Mouse (Mus musculus) retina, postnatal 1 day (tissue): Measurements from ENCODE around the gene AI661453.

Experiments used
- DNase-seq: peaks from one replicate; pipeline ENCODE4 v3.0.0-alpha.2; 2012

AI661453 gene

GRCm38 (mm10) chr17:47504228-47504627 lies 67.8 kb downstream of the AI661453 start:
- no peak for DNase-seq

DNA sequence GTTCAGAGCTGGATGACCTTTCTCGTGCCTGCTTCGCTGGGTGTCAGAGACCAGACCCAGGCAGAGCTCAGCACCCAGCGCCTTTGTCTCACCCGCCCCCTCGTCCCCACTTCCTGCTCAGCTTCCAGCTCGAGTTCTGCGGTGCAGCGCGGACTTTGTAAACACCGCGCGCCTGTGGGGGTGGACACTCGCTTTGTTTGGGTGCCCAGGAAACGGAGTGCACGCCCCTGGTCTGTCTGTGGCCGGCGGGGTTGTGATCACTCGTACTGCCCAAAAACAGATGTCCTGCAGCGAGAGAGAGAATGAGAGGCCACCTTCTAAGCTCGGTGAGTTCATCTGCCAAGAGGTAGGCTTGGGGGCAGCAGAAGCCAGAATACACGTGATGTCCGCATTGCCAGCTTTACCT lies 68.5 kb downstream of the AI661453 start, which contains the start of gene Ccnd3:
TSS of gene Ccnd3 (plus strand) at position 111 of the 406 bp plus-strand sequence.
- peak; percentile 61 for DNase-seq

GRCm38 (mm10) chr17:47505566-47505965 lies 69.2 kb downstream of the AI661453 start:
- DNase-seq: no peak

GRCm38 (mm10) chr17:47506042-47506441 lies 69.6 kb downstream of the AI661453 start:
- DNase-seq: no peak

- DNase-seq: no peak
Observed at GRCm38 (mm10) chr17:47506697-47507096, 70.3 kb downstream of the AI661453 start.

GRCm38 (mm10) chr17:47507523-47507922 lies 71.1 kb downstream of the AI661453 start:
- DNase-seq: no peak

DNA sequence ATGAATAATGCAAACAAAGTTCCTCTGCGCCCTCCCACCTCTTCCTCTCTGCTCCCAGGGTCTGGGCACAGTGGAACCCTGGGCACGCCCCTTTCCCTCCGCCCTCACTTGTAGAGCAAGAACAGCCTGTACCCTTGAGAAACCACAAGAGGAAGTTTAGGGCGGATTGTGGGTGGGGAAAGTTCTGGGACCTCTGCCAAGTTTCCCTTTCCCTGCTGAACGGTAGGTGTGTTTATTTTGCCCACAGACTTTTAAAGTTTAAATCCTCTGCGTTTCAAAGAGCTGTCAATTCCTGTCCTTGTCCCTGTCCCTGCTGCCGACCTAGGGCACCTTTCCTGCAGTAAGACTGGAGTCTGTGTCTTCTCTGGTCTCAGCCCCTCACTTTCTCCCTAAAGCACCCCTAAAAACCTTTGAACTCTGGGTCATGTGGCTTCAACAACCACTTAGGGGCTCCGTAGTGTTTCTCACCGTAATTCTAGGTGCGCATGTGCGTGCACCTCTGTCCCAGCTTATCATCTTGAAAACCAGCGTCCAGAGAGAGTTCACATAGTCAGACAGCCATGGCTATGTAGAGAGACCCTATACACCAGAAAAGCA lies 71.7 kb downstream of the AI661453 start:
- DNase-seq: no peak

DNA sequence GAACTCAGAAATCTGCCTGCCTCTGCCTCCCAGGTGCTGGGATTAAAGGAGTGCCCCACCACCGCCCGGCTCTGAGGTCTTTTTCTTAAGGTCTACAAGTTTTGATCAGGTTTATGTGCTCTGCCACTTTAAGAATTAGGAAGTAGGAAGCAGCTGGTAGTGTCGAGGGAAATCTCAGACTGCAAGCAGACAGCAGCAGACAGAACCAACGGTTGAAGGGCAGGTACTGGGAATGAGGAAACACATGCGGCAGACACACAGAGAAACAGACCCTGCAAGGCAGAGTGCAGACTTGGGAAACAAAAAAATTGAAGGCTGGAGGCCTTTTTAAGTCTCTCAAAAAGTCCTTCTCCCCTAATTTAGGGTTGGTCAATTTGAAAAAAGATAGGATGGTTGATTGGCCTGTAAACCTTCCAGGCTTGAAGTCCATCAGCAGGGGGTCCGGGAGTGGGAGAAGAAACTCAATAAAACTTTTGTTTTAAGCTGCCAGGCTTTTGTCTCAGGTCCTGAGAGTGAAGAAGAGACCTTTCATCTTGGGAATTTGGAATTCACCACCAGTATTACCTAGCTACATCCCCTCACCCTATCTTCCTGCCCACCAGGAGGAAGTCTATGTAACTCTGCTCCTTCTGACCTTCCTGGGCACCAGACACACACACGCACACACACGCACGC lies 72.8 kb downstream of the AI661453 start:
- no peak for DNase-seq

DNA sequence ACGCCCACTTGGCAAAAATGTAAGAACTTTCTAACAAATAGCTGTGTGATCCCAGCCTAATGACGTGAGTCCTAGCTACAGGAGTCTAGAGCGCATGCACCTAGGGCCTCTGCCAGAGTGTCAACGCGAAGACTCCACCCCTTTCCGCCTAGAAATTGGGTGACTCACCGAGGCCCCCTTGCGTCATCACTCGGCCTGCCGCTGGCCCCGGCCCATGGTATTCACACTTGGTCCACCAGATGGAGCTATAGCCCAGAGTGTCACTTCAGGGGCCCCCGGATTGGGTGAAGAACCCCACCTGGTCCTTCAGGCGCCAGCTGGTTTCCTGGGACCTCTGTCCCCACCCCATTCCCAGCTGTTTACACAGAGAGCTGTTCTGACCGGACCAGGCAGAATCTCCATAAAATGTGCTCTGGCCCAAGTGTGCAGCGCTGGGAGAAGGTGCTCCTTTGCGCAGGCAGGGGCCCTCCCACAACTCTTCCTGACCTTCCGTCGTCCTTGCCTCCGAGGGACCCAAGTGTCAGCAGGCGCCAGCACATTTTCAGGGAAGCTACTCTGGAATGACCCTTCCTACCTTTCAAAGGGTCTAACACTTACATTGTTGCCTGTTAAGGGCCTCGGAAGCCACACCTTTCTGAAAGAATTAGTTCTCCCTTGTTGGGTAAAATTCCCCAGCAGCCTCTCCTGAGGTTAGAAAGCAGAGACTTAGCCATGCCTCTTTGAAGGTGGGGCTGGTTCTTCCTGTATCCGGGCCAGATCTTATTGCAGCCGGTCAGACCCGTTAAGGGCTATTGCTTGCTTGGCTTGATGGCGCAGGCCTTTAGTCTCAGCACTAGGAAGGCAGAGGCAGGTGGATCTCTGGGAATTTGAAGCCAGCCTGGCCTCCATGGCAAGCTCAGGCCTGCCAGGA lies 75.0 kb downstream of the AI661453 start:
- DNase-seq: peak; percentile 96

DNA sequence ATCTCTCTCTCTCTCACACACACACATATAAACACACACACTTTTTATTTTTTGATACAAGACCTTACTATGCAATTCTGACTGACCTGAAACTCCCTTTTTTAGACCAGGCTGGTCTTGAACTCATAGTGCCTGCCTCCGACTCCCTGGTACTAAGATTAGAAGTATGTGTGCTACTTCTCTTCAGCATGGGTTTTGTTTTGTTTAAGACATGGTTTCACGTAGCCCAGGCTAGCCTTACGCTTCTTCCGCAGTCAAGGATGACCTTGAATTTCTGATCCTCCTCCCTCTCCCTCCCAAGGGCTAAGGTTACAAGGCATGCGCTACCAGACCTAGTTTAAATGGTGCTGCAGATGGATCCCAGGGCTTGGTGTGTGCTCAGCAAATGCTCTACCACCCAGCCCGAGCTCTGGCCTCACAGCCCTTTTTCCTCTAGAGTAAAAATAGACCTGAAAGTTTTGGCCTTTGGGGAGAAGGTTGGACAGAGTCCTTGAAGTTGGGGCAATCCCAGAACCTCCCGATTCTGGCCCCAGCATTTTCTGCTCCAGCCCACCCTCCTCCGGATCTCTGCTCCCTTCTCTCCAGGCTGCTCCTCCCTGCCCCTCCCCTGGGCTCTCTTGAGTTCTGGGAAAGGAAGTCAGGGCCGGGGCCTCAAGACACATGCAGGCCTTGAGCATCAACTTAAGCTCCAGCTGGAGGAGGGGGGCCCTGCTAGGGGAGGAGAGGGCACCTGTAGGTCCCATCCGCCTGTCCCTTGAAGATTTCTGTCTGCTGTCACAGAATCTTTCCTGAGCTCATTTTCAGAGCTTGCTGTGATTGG lies 76.8 kb downstream of the AI661453 start:
- no peak for DNase-seq

- no peak for DNase-seq
Observed at GRCm38 (mm10) chr17:47515180-47515844, 78.9 kb downstream of the AI661453 start.

- no peak for DNase-seq
Observed at GRCm38 (mm10) chr17:47516232-47516631, 79.8 kb downstream of the AI661453 start.

DNA sequence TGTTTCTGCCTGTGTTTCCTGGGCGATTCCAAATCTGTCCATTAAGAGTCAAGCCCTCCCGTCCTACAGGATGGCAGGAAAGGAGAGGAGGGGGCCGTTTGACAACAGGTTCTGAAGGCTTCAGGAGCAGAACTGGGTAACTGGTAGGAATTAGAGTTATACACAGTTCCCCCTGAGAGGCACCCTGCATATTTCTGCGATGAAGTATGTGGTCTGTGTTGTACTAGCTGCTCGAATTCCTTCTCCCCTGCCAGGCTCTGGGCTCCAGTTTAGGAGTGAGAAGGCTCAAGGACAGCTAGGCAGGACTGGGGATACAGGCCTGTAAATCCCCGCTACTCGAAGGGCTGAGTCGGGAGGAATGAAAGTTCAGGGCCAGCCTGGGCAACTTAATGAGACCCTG lies 81.8 kb downstream of the AI661453 start:
- no peak for DNase-seq
